Mouse (Mus musculus) lung, embryonic 14.5 days (tissue): Measurements from ENCODE around the gene Pcsk2. TPM values are rescaled to one million over a fixed set of nuclear protein-coding genes. Genes with fewer than 3 reads are reported as not detected.

Source experiments
- ATAC-seq: fragments of 200-750 bp; cut with Nextera tagmentation; 2 replicates; pipeline ENCODE4 v1.8.0; 2017; ENCODE audit warnings: mild to moderate bottlenecking, moderate TSS enrichment, moderate library complexity; ENCODE audit not compliant: insufficient read depth
- DNase-seq: peaks from one replicate; pipeline ENCODE4 v3.0.0-alpha.2; 2015
- H3K27ac ChIP-seq: fragments of 300-500 bp; sonication (generic); 2 replicates; pipeline ENCODE4 v1.5.1; 2014; ENCODE audit warnings: low read depth, mild to moderate bottlenecking, moderate library complexity
- H3K27me3 ChIP-seq: fragments of 300-500 bp; sonication (generic); 2 replicates; pipeline ENCODE4 v1.6.1; 2014; ENCODE audit warnings: low read length, control low read depth; ENCODE audit not compliant: insufficient read depth
- H3K36me3 ChIP-seq: fragments of 300-500 bp; sonication (generic); 2 replicates; pipeline ENCODE4 v1.6.1; 2014; ENCODE audit warnings: control low read depth; ENCODE audit not compliant: insufficient read depth
- H3K4me1 ChIP-seq: fragments of 300-500 bp; sonication (generic); 2 replicates; pipeline ENCODE4 v1.6.1; 2014; ENCODE audit warnings: antibody characterized with exemption, control low read depth; ENCODE audit not compliant: insufficient read depth
- H3K4me2 ChIP-seq: fragments of 300-500 bp; sonication (generic); 2 replicates; pipeline ENCODE4 v1.6.1; 2014; ENCODE audit warnings: mild to moderate bottlenecking
- H3K4me3 ChIP-seq: fragments of 300-500 bp; sonication (generic); 2 replicates; pipeline ENCODE4 v1.5.1; 2014; ENCODE audit warnings: low read depth, low read length
- H3K9ac ChIP-seq: fragments of 300-500 bp; sonication (generic); 2 replicates; pipeline ENCODE4 v1.6.1; 2014
- H3K9me3 ChIP-seq: fragments of 300-500 bp; sonication (generic); 2 replicates; pipeline ENCODE4 v1.6.1; 2016; ENCODE audit warnings: low read depth, low read length, control low read depth
- CTCF ChIP-seq: IDR thresholded peaks from 2 replicates; pipeline ENCODE4 v1.5.1; 2016; ENCODE audit warnings: antibody characterized with exemption, low read depth
- WGBS: fragments of 180-500 bp; shearing (Covaris S2); extraction: QIAGEN DNeasy Blood & Tissue Kit; methylation state at CpG from one replicate; pipeline ENCODE4 v1.1.7; 2014; 5-methylcytosine and 5-hydroxymethylcytosine counted together
- polyA plus RNA-seq: library from polyadenylated mRNA; unstranded; fragments of >200 nt; fragmentation: Nextera tagmentation; extraction: Ambion mirVana; gene quantifications from 2 replicates; pipeline ENCODE4 v1.2.1, GENCODE M21; 2014

Pcsk2 gene
- polyA plus RNA-seq, 1 experiment from 2014 or later = 0.04 TPM

GRCm38 (mm10) chr2:143709249-143709648 is 163.3 kb downstream of the Pcsk2 start:
- no peaks in the 10 kb centered on the region for H3K27me3 ChIP-seq
- WGBS = 18% methylated on average over 4 of the region's 4 CpGs
- H3K9ac ChIP-seq = no peak overlapping the region
- ATAC-seq = no peak
- peak; percentile 15 for DNase-seq
- no peak for TF ChIP-seq CTCF
- H3K27ac ChIP-seq = no peak overlapping the region
- no peaks in the 10 kb centered on the region for H3K9me3 ChIP-seq
- H3K4me2 ChIP-seq = no peak overlapping the region
- no peaks in the 10 kb centered on the region for H3K36me3 ChIP-seq
- no peaks in the 10 kb centered on the region for H3K4me1 ChIP-seq
- no peak overlapping the region for H3K4me3 ChIP-seq

GRCm38 (mm10) chr2:143709979-143710378 is 164.0 kb downstream of the Pcsk2 start:
- DNase-seq = no peak
- Histone ChIP-seq H3K36me3 (no peaks in the 10 kb centered on the region), H3K4me3 (no peak overlapping the region), H3K9ac (no peak overlapping the region), H3K9me3 (no peaks in the 10 kb centered on the region), H3K4me1 (no peaks in the 10 kb centered on the region), H3K27ac (no peak overlapping the region), H3K27me3 (no peaks in the 10 kb centered on the region), H3K4me2 (no peak overlapping the region)
- ATAC-seq = no peak
- TF ChIP-seq CTCF = no peak
- 66% methylated on average over 2 of the region's 2 CpGs for WGBS

DNA sequence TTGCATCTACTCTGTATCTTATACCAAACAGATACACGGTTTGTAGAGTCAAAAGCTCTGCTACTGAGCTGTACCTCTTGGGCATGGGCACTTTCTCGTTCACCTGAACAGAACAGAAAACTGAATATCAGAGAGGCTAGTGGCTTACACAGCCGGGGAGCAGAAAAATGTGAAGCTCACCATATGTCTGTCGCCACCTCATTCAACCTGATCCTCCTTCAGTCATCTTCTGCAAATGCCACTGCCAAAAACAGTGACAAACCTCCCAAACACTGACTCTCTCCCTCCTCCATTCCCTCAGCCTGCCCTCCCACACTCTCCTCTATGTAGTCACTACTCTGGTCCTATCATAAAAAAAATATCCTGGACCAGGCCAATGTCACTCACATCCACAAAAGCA is 165.9 kb downstream of the Pcsk2 start:
- WGBS = 64% methylated on average over 4 of the region's 4 CpGs
- no peaks in the 10 kb centered on the region for H3K9me3 ChIP-seq
- TF ChIP-seq CTCF = no peak
- no peak for ATAC-seq
- H3K4me1 ChIP-seq = no peaks in the 10 kb centered on the region
- H3K27ac ChIP-seq = no peak overlapping the region
- no peak for DNase-seq
- no peak overlapping the region for H3K4me2 ChIP-seq
- H3K9ac ChIP-seq = no peak overlapping the region
- H3K36me3 ChIP-seq = no peaks in the 10 kb centered on the region
- no peaks in the 10 kb centered on the region for H3K27me3 ChIP-seq
- no peak overlapping the region for H3K4me3 ChIP-seq

DNA sequence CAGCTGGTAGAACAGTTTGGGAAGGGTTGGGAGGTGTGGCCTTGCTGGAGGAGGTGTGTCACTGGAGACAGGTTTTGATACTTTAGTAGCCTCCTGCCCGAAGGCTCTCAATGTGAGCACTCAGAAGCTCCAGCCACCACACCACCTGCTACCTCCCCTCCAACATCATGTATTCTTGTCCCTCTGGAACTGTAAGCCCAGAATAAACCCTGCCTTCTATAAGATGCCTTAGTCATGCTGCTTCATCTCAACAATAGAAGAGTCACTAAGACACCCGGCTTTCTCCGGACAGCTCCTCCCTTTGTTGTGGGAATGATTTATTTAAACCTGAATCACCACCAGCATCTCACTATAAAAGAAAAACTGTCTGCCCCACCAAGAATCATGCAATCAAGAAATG is 166.9 kb downstream of the Pcsk2 start:
- H3K4me2 ChIP-seq = no peak overlapping the region
- H3K4me1 ChIP-seq = no peaks in the 10 kb centered on the region
- no peak for TF ChIP-seq CTCF
- DNase-seq (no peak), ATAC-seq (no peak)
- H3K4me3 ChIP-seq = no peak overlapping the region
- H3K27ac ChIP-seq = no peak overlapping the region
- H3K9me3 ChIP-seq = no peaks in the 10 kb centered on the region
- H3K9ac ChIP-seq = no peak overlapping the region
- WGBS = 73% methylated on average over 3 of the region's 3 CpGs
- no peaks in the 10 kb centered on the region for H3K27me3 ChIP-seq
- H3K36me3 ChIP-seq = no peaks in the 10 kb centered on the region

GRCm38 (mm10) chr2:143713902-143714301 is 167.9 kb downstream of the Pcsk2 start:
- H3K9me3 ChIP-seq = no peaks in the 10 kb centered on the region
- WGBS = 72% methylated on average over 4 of the region's 4 CpGs
- no peak for TF ChIP-seq CTCF
- no peak overlapping the region for H3K4me3 ChIP-seq
- ATAC-seq (no peak), DNase-seq (no peak)
- H3K27me3 ChIP-seq = no peaks in the 10 kb centered on the region
- no peak overlapping the region for H3K4me2 ChIP-seq
- no peak overlapping the region for H3K9ac ChIP-seq
- H3K27ac ChIP-seq = no peak overlapping the region
- no peaks in the 10 kb centered on the region for H3K36me3 ChIP-seq
- H3K4me1 ChIP-seq = no peaks in the 10 kb centered on the region

DNA sequence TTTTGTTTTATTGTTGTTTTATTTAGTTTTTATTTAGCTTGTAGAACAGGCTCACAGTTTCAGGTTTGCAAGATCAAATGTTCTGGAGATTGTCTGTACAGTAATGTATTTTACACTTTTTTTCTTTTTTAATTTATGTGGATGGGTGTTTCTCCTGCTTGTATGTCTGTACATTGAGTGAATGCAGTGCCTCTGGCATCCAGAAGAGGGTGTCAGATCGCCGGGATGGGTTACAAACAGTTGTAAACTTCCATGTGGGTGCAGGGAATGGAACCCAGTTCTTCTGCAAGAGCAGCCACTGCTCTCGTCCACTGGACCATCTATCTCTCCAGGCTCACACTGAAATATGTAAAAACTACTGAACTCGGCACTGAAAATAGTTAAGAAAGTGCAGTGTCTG is 169.2 kb downstream of the Pcsk2 start:
- Histone ChIP-seq H3K4me1 (no peaks in the 10 kb centered on the region), H3K36me3 (no peaks in the 10 kb centered on the region), H3K9ac (no peak overlapping the region), H3K4me2 (no peak overlapping the region), H3K4me3 (no peak overlapping the region), H3K9me3 (no peaks in the 10 kb centered on the region), H3K27ac (no peak overlapping the region), H3K27me3 (no peaks in the 10 kb centered on the region)
- 54% methylated on average over 4 of the region's 4 CpGs for WGBS
- no peak for DNase-seq
- no peak for ATAC-seq
- no peak for TF ChIP-seq CTCF

- TF ChIP-seq CTCF = no peak
- WGBS = 21% methylated on average over 4 of the region's 4 CpGs
Observed at GRCm38 (mm10) chr2:143723231-143723630, 177.3 kb downstream of the Pcsk2 start.

DNA sequence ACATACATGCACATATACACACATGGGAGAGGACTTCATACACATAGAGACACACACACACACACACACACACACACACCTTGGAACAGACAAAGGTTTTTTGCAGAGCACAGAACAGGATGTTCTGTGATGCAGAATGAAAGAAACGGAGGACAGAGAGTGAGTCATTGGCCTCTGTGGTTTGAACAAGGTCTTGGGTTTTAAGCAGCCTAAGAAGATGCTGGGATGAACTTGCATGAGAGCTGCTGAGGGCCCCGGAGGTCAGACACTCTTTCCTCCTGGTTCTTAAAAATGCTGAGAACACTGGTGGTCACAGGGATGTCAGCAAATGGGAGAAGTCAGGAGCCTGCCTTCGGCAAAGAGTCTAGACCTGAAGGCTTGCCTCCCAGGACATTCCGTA is 178.1 kb downstream of the Pcsk2 start:
- no peaks in the 10 kb centered on the region for H3K36me3 ChIP-seq
- H3K4me2 ChIP-seq = no peak overlapping the region
- 81% methylated on average over 4 of the region's 4 CpGs for WGBS
- no peak overlapping the region for H3K9ac ChIP-seq
- H3K4me3 ChIP-seq = no peak overlapping the region
- H3K4me1 ChIP-seq = no peaks in the 10 kb centered on the region
- DNase-seq = no peak
- H3K27ac ChIP-seq = no peak overlapping the region
- no peak for ATAC-seq
- H3K9me3 ChIP-seq = no peaks in the 10 kb centered on the region
- TF ChIP-seq CTCF = no peak
- no peaks in the 10 kb centered on the region for H3K27me3 ChIP-seq

More at GRCm38 (mm10) chr2:143723231-143723630, 177.3 kb downstream of the Pcsk2 start:
- DNase-seq (peak; percentile 3), ATAC-seq (no peak)
- H3K9me3 ChIP-seq = no peaks in the 10 kb centered on the region
- no peak overlapping the region for H3K27ac ChIP-seq
- no peaks in the 10 kb centered on the region for H3K36me3 ChIP-seq
- H3K4me3 ChIP-seq = no peak overlapping the region
- H3K4me1 ChIP-seq = no peaks in the 10 kb centered on the region
- H3K4me2 ChIP-seq = no peak overlapping the region
- no peaks in the 10 kb centered on the region for H3K27me3 ChIP-seq
- H3K9ac ChIP-seq = no peak overlapping the region
